Mouse (Mus musculus) E14TG2a.4 (cell line): ENCODE measurements at regions not wholly inside any gene's neighbourhood (a gene's known extent, or its start where the extent isn't known, plus 50 kb on each side); places are given as distances from the start of the nearest gene placed in this dataset.

Source experiments
- CTCF ChIP-seq: conservative IDR thresholded peaks from 2 replicates; pipeline ENCODE4 v1.5.1; 2014; ENCODE audit warnings: low read length
- NANOG ChIP-seq: IDR thresholded peaks from 2 replicates; pipeline ENCODE4 v1.6.1; 2014; ENCODE audit warnings: borderline replicate concordance, low read length, mixed read lengths

- no peak for TF ChIP-seq CTCF
- no peak for TF ChIP-seq NANOG
Measured at GRCm38 (mm10) chr9:63060740-63061139, 73.0 kb upstream of the Pias1 start.
